Mouse (Mus musculus): ENCODE data around the gene Rbm47.

DNA sequence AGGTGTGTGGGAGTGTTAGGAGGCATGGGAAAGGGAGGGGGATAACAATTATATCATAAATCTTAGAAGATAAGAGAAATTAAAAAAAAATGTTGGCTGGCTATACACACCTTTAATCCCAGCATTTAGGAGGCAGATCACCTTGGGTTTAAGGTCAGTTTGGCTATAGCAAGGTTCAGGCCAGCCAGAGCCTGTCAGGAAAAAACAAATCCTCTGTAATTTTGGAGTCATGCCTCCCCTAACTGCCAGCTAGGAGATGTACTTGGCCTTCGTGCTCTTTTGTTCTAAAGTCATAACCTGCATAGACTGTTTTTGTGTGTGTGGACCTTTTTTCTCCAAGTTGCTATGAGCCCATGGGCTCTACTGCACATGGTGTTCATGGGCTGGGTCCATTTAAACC is 30.5 kb upstream of the Rbm47 start:
- TF ChIP-seq CTCF (IDR thresholded peaks at IDR 0.05; ENCODE audit: low read depth) (no peak), EP300 (optimal IDR thresholded peaks at IDR 0.05) (no peak)

Measured in stomach, postnatal 0 days (tissue).